Mouse (Mus musculus) retina, postnatal 1 day (tissue): ENCODE measurements around the gene Eml3.
"Not testable (repeated sequence)": the region's sequence is repeated elsewhere in the genome, so short reads cannot be mapped to it uniquely, and the experiment has no call there.

Source experiments
- DNase-seq: peaks from one replicate; pipeline ENCODE4 v3.0.0-alpha.2; 2012

Eml3 gene

GRCm38 (mm10) chr19:8929224-8930088 lies at the start of gene Eml3, which contains the start of gene Rom1:
Gene Eml3, plus strand, starts transcription at chr19:8929552.
Gene Rom1, minus strand, starts transcription at chr19:8929356.
- peak; percentile 95 for DNase-seq

GRCm38 (mm10) chr19:8880311-8881033 lies 48.9 kb upstream of the Eml3 start, which contains the start of gene Uqcc3:
Gene Uqcc3, minus strand, starts transcription at chr19:8880923.
- peak; percentile 94 for DNase-seq

GRCm38 (mm10) chr19:8881034-8881392 lies 48.3 kb upstream of the Eml3 start:
- DNase-seq, result no peak

- peak; percentile 86 for DNase-seq
Measured at GRCm38 (mm10) chr19:8883616-8884015, 45.7 kb upstream of the Eml3 start, which contains the start of the genes Lbhd1 and Gm49403. Gene Lbhd1, plus strand, starts transcription at chr19:8883732. Gene Gm49403, plus strand, starts transcription at chr19:8883930.

GRCm38 (mm10) chr19:8886916-8887584 lies 42.3 kb upstream of the Eml3 start:
- DNase-seq, result no peak

- DNase-seq, result no peak
Measured at GRCm38 (mm10) chr19:8887585-8888463, 41.5 kb upstream of the Eml3 start.

GRCm38 (mm10) chr19:8888511-8889385 lies 40.6 kb upstream of the Eml3 start, which contains the start of the genes 1810009A15Rik and Gm49416:
Gene 1810009A15Rik, plus strand, starts transcription at chr19:8888853.
Gene Gm49416, plus strand, starts transcription at chr19:8888926.
- peak; percentile 98 for DNase-seq

- peak; percentile 94 for DNase-seq
Measured at GRCm38 (mm10) chr19:8892829-8893766, 36.3 kb upstream of the Eml3 start, which contains the start of gene Ints5. Gene Ints5, plus strand, starts transcription at chr19:8893005.

GRCm38 (mm10) chr19:8895397-8895960 lies 33.9 kb upstream of the Eml3 start:
- DNase-seq, result no peak

GRCm38 (mm10) chr19:8896231-8896630 lies 33.1 kb upstream of the Eml3 start:
- not testable (repeated sequence) for DNase-seq

- peak; percentile 69 for DNase-seq
Measured at GRCm38 (mm10) chr19:8897211-8897864, 32.0 kb upstream of the Eml3 start.

- peak; percentile 98 for DNase-seq
Measured at GRCm38 (mm10) chr19:8897865-8898495, 31.4 kb upstream of the Eml3 start, which contains the start of gene Ganab. Gene Ganab, plus strand, starts transcription at chr19:8898071.

GRCm38 (mm10) chr19:8898576-8898975 lies 30.8 kb upstream of the Eml3 start:
- DNase-seq, result no peak

GRCm38 (mm10) chr19:8899079-8899478 lies 30.3 kb upstream of the Eml3 start:
- no peak for DNase-seq

GRCm38 (mm10) chr19:8903412-8903811 lies 25.9 kb upstream of the Eml3 start:
- DNase-seq, result no peak

- DNase-seq, result no peak
Measured at GRCm38 (mm10) chr19:8908531-8908930, 20.8 kb upstream of the Eml3 start.

- DNase-seq, result no peak
Measured at GRCm38 (mm10) chr19:8911810-8912209, 17.5 kb upstream of the Eml3 start.

GRCm38 (mm10) chr19:8914212-8914611 lies 15.1 kb upstream of the Eml3 start:
- DNase-seq, result no peak
